Mouse (Mus musculus): ENCODE measurements at regions not wholly inside any gene's neighbourhood (a gene's known extent, or its start where the extent isn't known, plus 50 kb on each side); places are given as distances from the start of the nearest gene placed in this dataset.

DNA sequence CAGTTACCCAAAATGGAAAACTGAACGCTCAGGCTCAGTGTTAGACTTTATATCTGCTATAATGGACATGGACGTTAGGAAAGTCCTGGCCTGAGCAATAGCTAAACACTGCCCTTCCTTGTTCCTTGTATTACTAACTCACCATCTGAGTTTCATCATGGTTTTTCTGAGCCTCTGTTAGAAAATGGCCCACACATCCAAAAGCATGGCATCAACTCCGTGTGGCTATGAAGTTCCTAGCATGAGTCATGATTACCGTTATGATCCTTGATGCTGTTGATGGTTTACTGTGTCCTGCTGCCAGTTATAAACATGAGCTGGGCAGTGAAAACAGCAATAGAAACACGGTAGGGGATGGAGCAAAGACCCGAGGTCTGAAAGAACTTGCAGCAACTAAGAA lies 318.4 kb upstream of the Tenm4 start:
- H3K9me3 ChIP-seq (replicated peaks; ENCODE audit: low read length): peaks cover 63% of the 10 kb centered on the region
- in situ Hi-C loops (cut with MboI; ENCODE audit: low pct_ligation_motif_present, low pct_unique_long_range_greater_than_20kb, low sequenced_read_pairs): no loop called here
- no peak overlapping the region for H3K4me3 ChIP-seq (replicated peaks in 1 of 3; ENCODE audit: low read depth in 2 of 3, low read length in 2 of 3, poor library complexity in 1 of 3)
- TF ChIP-seq MYC (IDR thresholded peaks at IDR 0.05; ENCODE audit: low read depth, low read length) (no peak), SIN3A (IDR thresholded peaks at IDR 0.05; ENCODE audit: low read length) (no peak), ZKSCAN1 (IDR thresholded peaks at IDR 0.05; ENCODE audit: borderline replicate concordance, low read depth, low read length) (no peak), TBP (conservative IDR thresholded peaks at IDR 0.05; ENCODE audit: low read depth, low read length) (no peak), POLR2A (IDR thresholded peaks at IDR 0.05; ENCODE audit: low read depth, low read length) (no peak), NRF1 (IDR thresholded peaks at IDR 0.05; ENCODE audit: low read depth, low read length) (no peak), MXI1 (IDR thresholded peaks at IDR 0.05; ENCODE audit: low read depth, low read length) (no peak), USF2 (conservative IDR thresholded peaks at IDR 0.05; ENCODE audit: low read depth, low read length) (no peak), ZC3H11A (IDR thresholded peaks at IDR 0.05; ENCODE audit: low read depth, low read length) (no peak), USF1 (IDR thresholded peaks at IDR 0.05; ENCODE audit: low read depth, low read length) (no peak)
- H3K4me2 ChIP-seq (ENCODE audit: insufficient read depth, low read depth, poor library complexity, severe bottlenecking): no peak overlapping the region
- no peak for DNase-seq (ENCODE audit: extremely low read depth)
- dilution Hi-C loops (cut with MboI; ENCODE audit: extremely low pct_ligation_motif_present, extremely low pct_unique_long_range_greater_than_20kb, low sequenced_read_pairs): no loop called here
- no peak overlapping the region for H3K9ac ChIP-seq (ENCODE audit: insufficient read depth, low read depth)
- no peak overlapping the region for H3K27ac ChIP-seq (ENCODE audit: insufficient read depth, low read depth)
- no peaks in the 10 kb centered on the region for H3K27me3 ChIP-seq (replicated peaks)
- no peaks in the 10 kb centered on the region for H3K36me3 ChIP-seq (replicated peaks in 1 of 2; ENCODE audit: control insufficient read depth in 1 of 2, insufficient read depth in 1 of 2, low read length in 1 of 2)
- H3K79me2 ChIP-seq (replicated peaks; ENCODE audit: control insufficient read depth, extremely low read depth, insufficient read depth, poor library complexity, severe bottlenecking): no peaks in the 10 kb centered on the region
- no peaks in the 10 kb centered on the region for H3K4me1 ChIP-seq (ENCODE audit: control insufficient read depth in 1 of 2, insufficient read depth in 2 of 2)

DNA sequence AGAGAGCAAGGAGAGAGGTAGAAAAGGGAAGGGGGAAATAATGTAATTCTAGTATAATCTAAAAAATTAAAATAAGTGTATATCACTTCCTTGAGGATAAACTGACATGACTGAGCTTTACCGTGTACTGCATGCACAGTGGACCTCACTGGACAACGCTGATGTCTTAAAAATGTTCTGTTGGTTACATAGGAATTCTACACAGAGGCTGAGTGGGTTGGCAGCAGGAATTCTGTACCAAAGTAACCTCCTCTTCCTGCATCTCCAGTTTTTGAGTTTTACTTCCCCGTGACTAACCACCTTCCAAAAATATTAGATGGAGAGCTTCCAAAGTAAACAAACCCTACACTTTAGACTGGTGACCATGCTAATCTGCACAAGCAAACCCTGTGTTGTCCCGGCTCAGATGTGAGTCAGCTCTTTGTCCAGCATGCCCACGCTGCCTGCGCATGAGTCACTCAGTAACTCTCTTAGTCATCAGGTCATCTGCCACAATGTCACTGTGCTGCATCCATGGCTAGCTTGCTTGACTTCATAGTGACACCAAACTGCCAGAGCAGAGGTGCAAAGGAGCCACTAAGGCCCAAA lies 317.7 kb upstream of the Tenm4 start:
- Histone ChIP-seq H3K9ac (ENCODE audit: insufficient read depth, low read depth) (no peak overlapping the region), H3K36me3 (replicated peaks in 1 of 2; ENCODE audit: control insufficient read depth in 1 of 2, insufficient read depth in 1 of 2, low read length in 1 of 2) (no peaks in the 10 kb centered on the region), H3K79me2 (replicated peaks; ENCODE audit: control insufficient read depth, extremely low read depth, insufficient read depth, poor library complexity, severe bottlenecking) (no peaks in the 10 kb centered on the region), H3K4me3 (replicated peaks in 1 of 3; ENCODE audit: low read depth in 2 of 3, low read length in 2 of 3, poor library complexity in 1 of 3) (no peak overlapping the region), H3K27me3 (replicated peaks) (no peaks in the 10 kb centered on the region), H3K9me3 (replicated peaks; ENCODE audit: low read length) (peaks cover 62% of the 10 kb centered on the region), H3K4me1 (ENCODE audit: control insufficient read depth in 1 of 2, insufficient read depth in 2 of 2) (no peaks in the 10 kb centered on the region), H3K27ac (ENCODE audit: insufficient read depth, low read depth) (no peak overlapping the region), H3K4me2 (ENCODE audit: insufficient read depth, low read depth, poor library complexity, severe bottlenecking) (no peak overlapping the region)
- no peak for DNase-seq (ENCODE audit: extremely low read depth)
- dilution Hi-C loops (cut with MboI; ENCODE audit: extremely low pct_ligation_motif_present, extremely low pct_unique_long_range_greater_than_20kb, low sequenced_read_pairs) (no loop called here), in situ Hi-C loops (cut with MboI; ENCODE audit: low pct_ligation_motif_present, low pct_unique_long_range_greater_than_20kb, low sequenced_read_pairs) (no loop called here)
- TF ChIP-seq TBP (conservative IDR thresholded peaks at IDR 0.05; ENCODE audit: low read depth, low read length) (no peak), BHLHE40 (IDR thresholded peaks at IDR 0.05; ENCODE audit: low read depth, low read length) (no peak), POLR2AphosphoS2 (IDR thresholded peaks at IDR 0.05; ENCODE audit: low read depth, low read length) (no peak), MEF2A (IDR thresholded peaks at IDR 0.05; ENCODE audit: borderline replicate concordance, low read depth, low read length) (no peak), MAZ (IDR thresholded peaks at IDR 0.05; ENCODE audit: low read depth, low read length) (no peak), E2F4 (IDR thresholded peaks at IDR 0.05; ENCODE audit: insufficient replicate concordance, low read depth, low read length) (no peak), ETS1 (conservative IDR thresholded peaks at IDR 0.05; ENCODE audit: low read depth, low read length) (no peak), POLR2A (IDR thresholded peaks at IDR 0.05; ENCODE audit: low read depth, low read length) (no peak), SIN3A (IDR thresholded peaks at IDR 0.05; ENCODE audit: low read length) (no peak), ZMIZ1 (IDR thresholded peaks at IDR 0.05; ENCODE audit: low read depth, low read length) (no peak), JUND (conservative IDR thresholded peaks at IDR 0.05; ENCODE audit: low read depth, low read length) (no peak), IRF4 (IDR thresholded peaks at IDR 0.05; ENCODE audit: low read depth, low read length) (no peak), ZKSCAN1 (IDR thresholded peaks at IDR 0.05; ENCODE audit: borderline replicate concordance, low read depth, low read length) (no peak), GABPA (IDR thresholded peaks at IDR 0.05; ENCODE audit: insufficient replicate concordance, low read depth, low read length) (no peak)
